Mouse (Mus musculus): ENCODE measurements at regions not wholly inside any gene's neighbourhood (a gene's known extent, or its start where the extent isn't known, plus 50 kb on each side); places are given as distances from the start of the nearest gene placed in this dataset.

DNA sequence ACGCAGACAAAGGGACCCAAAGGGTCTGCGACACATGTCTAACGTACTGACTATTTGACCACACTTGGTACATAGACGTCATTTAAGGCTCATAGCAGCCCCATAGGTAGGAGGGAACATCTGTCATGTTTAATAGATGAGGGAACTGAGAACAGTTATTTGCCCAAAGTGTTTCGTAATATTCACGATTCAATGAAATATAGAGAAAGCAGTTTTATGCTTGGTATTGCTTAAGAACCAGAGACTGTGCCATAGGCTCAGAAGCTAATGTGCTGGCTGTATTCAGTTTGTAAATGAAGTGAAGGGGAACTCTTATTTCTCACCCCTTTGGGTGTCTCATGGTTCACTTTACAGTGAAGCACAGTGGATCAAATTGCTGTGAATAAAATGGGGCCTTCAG, 65.7 kb upstream of the Plxnc1 start:
- TF ChIP-seq POLR2A (IDR thresholded peaks at IDR 0.05; ENCODE audit: low read depth, low read length) (no peak), CTCF (IDR thresholded peaks at IDR 0.05; ENCODE audit: extremely low read depth, insufficient read depth, insufficient read length, insufficient replicate concordance) (no peak)
